Mouse (Mus musculus) lung, postnatal 0 days (tissue): Measurements from ENCODE around the gene Ankrd31.

Experiments
- CTCF ChIP-seq: IDR thresholded peaks from 2 replicates; pipeline ENCODE4 v1.5.1; 2016; ENCODE audit warnings: antibody characterized with exemption, mild to moderate bottlenecking
- EP300 ChIP-seq: IDR thresholded peaks from 2 replicates; pipeline ENCODE4 v1.6.1; 2016; ENCODE audit warnings: antibody characterized with exemption, mild to moderate bottlenecking, control low read depth

GRCm38 (mm10) chr13:96728289-96728688 lies 19.8 kb upstream of the Ankrd31 start:
- TF ChIP-seq EP300 (no peak), CTCF (no peak)
